Mouse (Mus musculus) cortical plate, adult 2 months (tissue): ENCODE data around the gene Slc38a1.

ENCODE experiments used
- CTCF ChIP-seq: fragments of 200-500 bp; IDR thresholded peaks from 2 replicates; pipeline ENCODE4 v1.5.1; 2011; ENCODE audit warnings: mild to moderate bottlenecking, control low read depth, low read length; ENCODE audit not compliant: insufficient read depth; ENCODE audit errors: extremely low read depth
- POLR2A ChIP-seq: fragments of 200-500 bp; IDR thresholded peaks from 2 replicates; pipeline ENCODE4 v1.6.1; 2011; ENCODE audit warnings: mild to moderate bottlenecking, low read length, control low read depth; ENCODE audit not compliant: insufficient read depth; ENCODE audit errors: extremely low read depth

DNA sequence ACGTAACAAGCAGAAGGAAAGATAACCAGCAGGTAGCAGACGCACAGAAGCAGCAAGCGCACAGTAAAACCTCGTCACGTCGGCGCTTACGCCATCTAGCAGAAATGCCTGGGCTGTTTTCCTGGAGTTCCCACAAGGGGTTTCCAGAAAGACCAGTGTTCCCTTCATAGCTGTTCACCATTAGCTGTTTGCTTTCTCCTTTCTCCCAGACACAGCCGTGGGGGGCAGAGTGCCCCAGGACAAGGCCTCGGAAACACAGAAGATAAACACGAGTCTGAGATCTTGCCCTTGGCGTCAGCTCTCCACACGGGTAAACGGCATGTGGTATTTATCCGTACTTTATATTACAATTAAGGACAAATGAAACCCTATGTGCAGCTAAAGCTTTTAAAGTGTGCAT lies 33.0 kb upstream of the Slc38a1 start:
- TF ChIP-seq POLR2A (no peak), CTCF (no peak)
